Mouse (Mus musculus): ENCODE data around the gene Tmem110. TPM values are rescaled to one million over a fixed set of nuclear protein-coding genes. Genes with fewer than 3 reads are reported as not detected.

Tmem110 gene
- polyA plus RNA-seq (2015; fragmentation: Nextera tagmentation; extraction: Ambion mirVana) = 13.2 and 15.6 TPM in 2 replicates

GRCm38 (mm10) chr14:30825476-30826131, at the start of gene Tmem110:
TSS of gene Tmem110 (plus strand) at chr14:30825590.
- H3K4me1 ChIP-seq = peaks cover 18% of the 10 kb centered on the region
- H3K9ac ChIP-seq = peak within 1 kb of the TSS; percentile 87
- H3K27me3 ChIP-seq = no peaks in the 10 kb centered on the region
- H3K36me3 ChIP-seq (ENCODE audit: poor library complexity, severe bottlenecking) = no peaks in the 10 kb centered on the region
- peak within 1 kb of the TSS; percentile 83 for H3K4me2 ChIP-seq
- ATAC-seq = peak; percentile 97
- no peaks in the 10 kb centered on the region for H3K9me3 ChIP-seq (replicated peaks)
- H3K27ac ChIP-seq = peak within 1 kb of the TSS; percentile 25; the same call in 1 of the 2 replicates
- under 1% methylated on average over 45 of the region's 68 CpGs for WGBS
- peak within 1 kb of the TSS; percentile 82 for H3K4me3 ChIP-seq

- ATAC-seq = no peak
- H3K9me3 ChIP-seq (replicated peaks) = no peaks in the 10 kb centered on the region
- H3K4me2 ChIP-seq = no peak overlapping the region
- WGBS = 94% methylated on average over 6 of the region's 6 CpGs
- H3K27me3 ChIP-seq = no peaks in the 10 kb centered on the region
- H3K27ac ChIP-seq = no peak overlapping the region
- peaks cover 45% of the 10 kb centered on the region for H3K36me3 ChIP-seq (ENCODE audit: poor library complexity, severe bottlenecking)
- H3K4me1 ChIP-seq = no peaks in the 10 kb centered on the region
- H3K9ac ChIP-seq = no peak overlapping the region
- H3K4me3 ChIP-seq = no peak overlapping the region
Measured at GRCm38 (mm10) chr14:30784614-30785013, 40.8 kb upstream of the Tmem110 start.

GRCm38 (mm10) chr14:30789471-30789870, 35.9 kb upstream of the Tmem110 start:
- WGBS = 80% methylated on average over 1 of the region's 1 CpGs
- no peak for ATAC-seq
- no peaks in the 10 kb centered on the region for H3K27me3 ChIP-seq

GRCm38 (mm10) chr14:30792871-30793270, 32.5 kb upstream of the Tmem110 start:
- 91% methylated on average over 3 of the region's 3 CpGs for WGBS
- no peak overlapping the region for H3K9ac ChIP-seq
- H3K27me3 ChIP-seq = no peaks in the 10 kb centered on the region
- H3K4me1 ChIP-seq = no peaks in the 10 kb centered on the region
- H3K27ac ChIP-seq = no peak overlapping the region
- no peak overlapping the region for H3K4me3 ChIP-seq
- H3K9me3 ChIP-seq (replicated peaks) = no peaks in the 10 kb centered on the region
- no peak overlapping the region for H3K4me2 ChIP-seq
- no peak for ATAC-seq
- H3K36me3 ChIP-seq (ENCODE audit: poor library complexity, severe bottlenecking) = peaks cover 30% of the 10 kb centered on the region

More at GRCm38 (mm10) chr14:30789471-30789870, 35.9 kb upstream of the Tmem110 start:
- Histone ChIP-seq H3K4me3 (no peak overlapping the region), H3K36me3 (ENCODE audit: poor library complexity, severe bottlenecking) (peaks cover 48% of the 10 kb centered on the region), H3K9me3 (replicated peaks) (no peaks in the 10 kb centered on the region), H3K4me1 (no peaks in the 10 kb centered on the region), H3K27ac (no peak overlapping the region), H3K9ac (no peak overlapping the region), H3K4me2 (no peak overlapping the region)

- H3K4me1 ChIP-seq = no peaks in the 10 kb centered on the region
- H3K4me3 ChIP-seq = no peak overlapping the region
- no peak for ATAC-seq
- peaks cover 36% of the 10 kb centered on the region for H3K36me3 ChIP-seq (ENCODE audit: poor library complexity, severe bottlenecking)
- H3K9me3 ChIP-seq (replicated peaks) = no peaks in the 10 kb centered on the region
- no peak overlapping the region for H3K27ac ChIP-seq
- WGBS = 95% methylated on average over 2 of the region's 2 CpGs
- H3K9ac ChIP-seq = no peak overlapping the region
- H3K27me3 ChIP-seq = no peaks in the 10 kb centered on the region
- no peak overlapping the region for H3K4me2 ChIP-seq
Measured at GRCm38 (mm10) chr14:30801756-30802155, 23.6 kb upstream of the Tmem110 start.

- Histone ChIP-seq H3K9ac (no peak overlapping the region), H3K36me3 (ENCODE audit: poor library complexity, severe bottlenecking) (peaks cover 40% of the 10 kb centered on the region), H3K4me3 (no peak overlapping the region), H3K4me1 (peaks cover 7% of the 10 kb centered on the region), H3K9me3 (replicated peaks) (no peaks in the 10 kb centered on the region), H3K27me3 (no peaks in the 10 kb centered on the region), H3K4me2 (no peak overlapping the region), H3K27ac (no peak overlapping the region)
- ATAC-seq = no peak
- WGBS = 79% methylated on average over 3 of the region's 3 CpGs
Measured at GRCm38 (mm10) chr14:30821136-30821535, 4.3 kb upstream of the Tmem110 start.

- Histone ChIP-seq H3K27me3 (no peaks in the 10 kb centered on the region), H3K4me2 (no peak overlapping the region), H3K4me3 (no peak overlapping the region), H3K9ac (no peak overlapping the region), H3K9me3 (replicated peaks) (no peaks in the 10 kb centered on the region), H3K27ac (no peak overlapping the region), H3K36me3 (ENCODE audit: poor library complexity, severe bottlenecking) (peaks cover 9% of the 10 kb centered on the region), H3K4me1 (peaks cover 18% of the 10 kb centered on the region)
- WGBS = 74% methylated on average over 6 of the region's 6 CpGs
- no peak for ATAC-seq
Measured at GRCm38 (mm10) chr14:30824456-30824995, 864 bp upstream of the Tmem110 start.

- no peak for ATAC-seq
- H3K36me3 ChIP-seq (ENCODE audit: poor library complexity, severe bottlenecking) = peaks cover 4% of the 10 kb centered on the region
- H3K4me1 ChIP-seq = peaks cover 18% of the 10 kb centered on the region
- 37% methylated on average over 5 of the region's 5 CpGs for whole genome bisulfite sequencing
- H3K9ac ChIP-seq = no peak overlapping the region
- H3K9me3 ChIP-seq (replicated peaks) = no peaks in the 10 kb centered on the region
- H3K27ac ChIP-seq = no peak overlapping the region
- peak overlapping the region; percentile 82 for H3K4me3 ChIP-seq
- H3K27me3 ChIP-seq = no peaks in the 10 kb centered on the region
- H3K4me2 ChIP-seq = peak overlapping the region; percentile 83
Measured at GRCm38 (mm10) chr14:30825021-30825475, 342 bp upstream of the Tmem110 start.

GRCm38 (mm10) chr14:30826174-30827140, 1.1 kb downstream of the Tmem110 start:
- Histone ChIP-seq H3K9me3 (replicated peaks) (no peaks in the 10 kb centered on the region), H3K27ac (no peak overlapping the region), H3K27me3 (no peaks in the 10 kb centered on the region), H3K4me2 (peak overlapping the region; percentile 83), H3K4me3 (peak overlapping the region; percentile 82), H3K36me3 (ENCODE audit: poor library complexity, severe bottlenecking) (no peaks in the 10 kb centered on the region), H3K4me1 (peaks cover 18% of the 10 kb centered on the region), H3K9ac (peak overlapping the region; percentile 87)
- ATAC-seq = peak; percentile 41
- 20% methylated on average over 17 of the region's 17 CpGs for WGBS

- WGBS = 87% methylated on average over 4 of the region's 4 CpGs
- Histone ChIP-seq H3K4me2 (no peak overlapping the region), H3K4me3 (no peak overlapping the region), H3K4me1 (peaks cover 18% of the 10 kb centered on the region), H3K27ac (no peak overlapping the region), H3K27me3 (no peaks in the 10 kb centered on the region), H3K9me3 (replicated peaks) (no peaks in the 10 kb centered on the region), H3K9ac (no peak overlapping the region), H3K36me3 (ENCODE audit: poor library complexity, severe bottlenecking) (no peaks in the 10 kb centered on the region)
- ATAC-seq = no peak
Measured at GRCm38 (mm10) chr14:30827480-30827879, 2.1 kb downstream of the Tmem110 start.

- Histone ChIP-seq H3K4me2 (no peak overlapping the region), H3K27me3 (no peaks in the 10 kb centered on the region), H3K27ac (no peak overlapping the region), H3K9ac (no peak overlapping the region), H3K9me3 (replicated peaks) (no peaks in the 10 kb centered on the region), H3K4me3 (no peak overlapping the region), H3K4me1 (peaks cover 18% of the 10 kb centered on the region), H3K36me3 (ENCODE audit: poor library complexity, severe bottlenecking) (no peaks in the 10 kb centered on the region)
- ATAC-seq = no peak
- WGBS = 92% methylated on average over 4 of the region's 4 CpGs
Measured at GRCm38 (mm10) chr14:30828077-30828476, 2.7 kb downstream of the Tmem110 start.
